Mouse (Mus musculus): ENCODE measurements at regions not wholly inside any gene's neighbourhood (a gene's known extent, or its start where the extent isn't known, plus 50 kb on each side); places are given as distances from the start of the nearest gene placed in this dataset.

GRCm38 (mm10) chr13:46087663-46088062 is 122.9 kb upstream of the Atxn1 start:
- TF ChIP-seq POLR2A (IDR thresholded peaks at IDR 0.05; ENCODE audit: borderline replicate concordance, extremely low read depth, insufficient read depth, insufficient read length, poor library complexity, severe bottlenecking), result no peak
- no peak for TF ChIP-seq CTCF (IDR thresholded peaks at IDR 0.05; ENCODE audit: borderline replicate concordance, extremely low read depth, insufficient read depth, insufficient read length)
